Mouse (Mus musculus) C2C12 (cell line): Measurements from ENCODE around the gene Atg13. TPM values are rescaled to one million over a fixed set of nuclear protein-coding genes. Genes with fewer than 3 reads are reported as not detected.

Source experiments
- H3K27me3 ChIP-seq: one replicate; pipeline ENCODE4 v1.6.1; 2011; ENCODE audit not compliant: control insufficient read depth, insufficient read depth, insufficient read length
- H3K36me3 ChIP-seq: one replicate; pipeline ENCODE4 v1.6.1; 2011; ENCODE audit not compliant: control insufficient read depth, insufficient read depth
- H3K4me3 ChIP-seq: one replicate; pipeline ENCODE4 v1.5.1; 2011; ENCODE audit warnings: mild to moderate bottlenecking, control low read depth; ENCODE audit not compliant: poor library complexity, insufficient read depth, severe bottlenecking
- H3K79me2 ChIP-seq: one replicate; pipeline ENCODE4 v1.6.1; 2011; ENCODE audit not compliant: control insufficient read depth, insufficient read depth
- H3K79me3 ChIP-seq: one replicate; pipeline ENCODE4 v1.6.1; 2011; ENCODE audit warnings: low read depth, control low read depth
- H3ac ChIP-seq: one replicate; pipeline ENCODE3; 2011; ENCODE audit warnings: low read depth; ENCODE audit not compliant: control insufficient read depth, insufficient read length
- CEBPB ChIP-seq: IDR thresholded peaks from one replicate; pipeline ENCODE4 v1.6.1; 2011; ENCODE audit warnings: low read depth, mild to moderate bottlenecking, control low read depth, moderate library complexity
- CTCF ChIP-seq: IDR thresholded peaks from one replicate; pipeline ENCODE4 v1.5.1; 2011; ENCODE audit not compliant: control insufficient read depth, insufficient read depth, insufficient read length
- FOSL1 ChIP-seq: IDR thresholded peaks from one replicate; pipeline ENCODE4 v1.8.0; 2011; ENCODE audit warnings: mild to moderate bottlenecking, low read length; ENCODE audit not compliant: poor library complexity, insufficient read depth, severe bottlenecking
- MAX ChIP-seq: IDR thresholded peaks from one replicate; pipeline ENCODE4 v1.6.1; 2011; ENCODE audit warnings: mild to moderate bottlenecking, control low read depth
- MYOD1 ChIP-seq: IDR thresholded peaks from one replicate; pipeline ENCODE4 v1.6.1; 2011; ENCODE audit warnings: low read depth; ENCODE audit not compliant: control insufficient read depth, insufficient read length
- MYOG ChIP-seq: IDR thresholded peaks from one replicate; pipeline ENCODE4 v1.6.1; 2011; ENCODE audit not compliant: control insufficient read depth, insufficient read length; ENCODE audit errors: extremely low read depth
- USF1 ChIP-seq: IDR thresholded peaks from one replicate; pipeline ENCODE4 v1.6.1; 2011; ENCODE audit warnings: low read depth, mild to moderate bottlenecking, control low read depth, moderate library complexity
- long read RNA-seq, 2 experiments: library from polyadenylated mRNA; unstranded; transcript quantifications; one replicate each; pipeline ENCODE4 v2.0.0; 2019 to 2020
- polyA plus RNA-seq: library from polyadenylated mRNA; unstranded; fragments of >200 nt; fragmentation: generic; extraction: Trizol; gene quantifications from one replicate; pipeline ENCODE4 v1.2.1, GENCODE M21; 2012; ENCODE audit warnings: missing spikeins

Atg13 gene
- polyA plus RNA-seq, result 12.9 TPM
- long read RNA-seq, experiment 1, transcript Atg13-202 (16 exons, 3,551 nt), result major isoform, 7 of 16 reads
- long read RNA-seq, experiment 1, partial matches to known transcripts, result 1 of 16 reads
- long read RNA-seq, experiment 1, other reads (novel, unspliced or antisense), result 6 of 16 reads
- long read RNA-seq, experiment 2, transcript Atg13-202 (16 exons, 3,551 nt), result major isoform, 60 of 75 reads
- long read RNA-seq, experiment 2, partial matches to known transcripts, result 0 of 75 reads
- long read RNA-seq, experiment 2, other reads (novel, unspliced or antisense), result 14 of 75 reads

- peaks cover 17% of the 10 kb centered on the region for H3K79me2 ChIP-seq
- H3K79me3 ChIP-seq, result peaks cover 7% of the 10 kb centered on the region
- H3K27me3 ChIP-seq, result no peaks in the 10 kb centered on the region
- H3ac ChIP-seq, result peak within 1 kb of the TSS; percentile 67
- H3K4me3 ChIP-seq, result peak within 1 kb of the TSS; percentile 98
- H3K36me3 ChIP-seq, result no peaks in the 10 kb centered on the region
- peak; percentile 29 for TF ChIP-seq MAX
- TF ChIP-seq MYOD1, result no peak
- TF ChIP-seq CTCF, result no peak
- no peak for TF ChIP-seq CEBPB
- no peak for TF ChIP-seq MYOG
- TF ChIP-seq USF1, result no peak
- no peak for TF ChIP-seq FOSL1
These were observed at the start of gene Atg13, which contains the start of gene Harbi1 for GRCm38 (mm10) chr2:91710272-91711234. Atg13 (minus strand) TSS chr2:91710576. Harbi1 (plus strand) TSS chr2:91710852.

- TF ChIP-seq MYOG (no peak), FOSL1 (no peak), CEBPB (no peak)
These were observed 39.5 kb upstream of the Atg13 start for GRCm38 (mm10) chr2:91749811-91750261.

GRCm38 (mm10) chr2:91744686-91745085 lies 34.3 kb upstream of the Atg13 start:
- TF ChIP-seq FOSL1 (no peak), CEBPB (no peak), CTCF (no peak), USF1 (no peak), MYOG (no peak), MYOD1 (no peak), MAX (no peak)
- no peaks in the 10 kb centered on the region for H3K36me3 ChIP-seq
- H3K4me3 ChIP-seq, result no peak overlapping the region
- peaks cover 94% of the 10 kb centered on the region for H3K79me2 ChIP-seq
- no peaks in the 10 kb centered on the region for H3K27me3 ChIP-seq
- H3K79me3 ChIP-seq, result peaks cover 38% of the 10 kb centered on the region
- no peak overlapping the region for H3ac ChIP-seq

More at GRCm38 (mm10) chr2:91749811-91750261, 39.5 kb upstream of the Atg13 start:
- no peak overlapping the region for H3K4me3 ChIP-seq
- peaks cover 38% of the 10 kb centered on the region for H3K79me3 ChIP-seq
- no peaks in the 10 kb centered on the region for H3K36me3 ChIP-seq
- no peak overlapping the region for H3ac ChIP-seq
- H3K79me2 ChIP-seq, result peaks cover 95% of the 10 kb centered on the region
- no peaks in the 10 kb centered on the region for H3K27me3 ChIP-seq

- Histone ChIP-seq H3K4me3 (no peak overlapping the region), H3K79me2 (peaks cover 99% of the 10 kb centered on the region), H3ac (no peak overlapping the region), H3K79me3 (peaks cover 58% of the 10 kb centered on the region), H3K36me3 (no peaks in the 10 kb centered on the region), H3K27me3 (no peaks in the 10 kb centered on the region)
- TF ChIP-seq MYOD1 (no peak), FOSL1 (no peak), USF1 (no peak), CTCF (no peak), MYOG (no peak), CEBPB (no peak), MAX (no peak)
These were observed 29.2 kb upstream of the Atg13 start for GRCm38 (mm10) chr2:91739586-91739985.

GRCm38 (mm10) chr2:91735221-91735620 lies 24.8 kb upstream of the Atg13 start:
- peaks cover 84% of the 10 kb centered on the region for H3K79me3 ChIP-seq

More at GRCm38 (mm10) chr2:91735221-91735620, 24.8 kb upstream of the Atg13 start:
- Histone ChIP-seq H3K36me3 (no peaks in the 10 kb centered on the region), H3K79me2 (peaks cover 100% of the 10 kb centered on the region), H3K4me3 (no peak overlapping the region), H3K27me3 (no peaks in the 10 kb centered on the region), H3ac (no peak overlapping the region)
- TF ChIP-seq USF1 (no peak), MYOG (no peak), MAX (no peak), CTCF (no peak), CEBPB (no peak), MYOD1 (no peak), FOSL1 (no peak)
